Mouse (Mus musculus) kidney, adult 18-20 months (tissue): ENCODE data around the gene Itpkb.

ENCODE experiments used
- DNase-seq: peaks from one replicate; pipeline ENCODE4 v3.0.0; 2021

Gene Itpkb

GRCm38 (mm10) chr1:180330145-180330706 lies at the start of gene Itpkb:
TSS of gene Itpkb (plus strand) at chr1:180330485.
- DNase-seq: no peak

GRCm38 (mm10) chr1:180282581-180282980 lies 47.7 kb upstream of the Itpkb start:
- DNase-seq: no peak

- peak; percentile 55 for DNase-seq
These were observed 46.2 kb upstream of the Itpkb start for GRCm38 (mm10) chr1:180283813-180284768.

- DNase-seq: peak; percentile 34
These were observed 44.0 kb upstream of the Itpkb start for GRCm38 (mm10) chr1:180286081-180286831.

- DNase-seq: no peak
These were observed 42.1 kb upstream of the Itpkb start for GRCm38 (mm10) chr1:180288227-180288626.

- DNase-seq: no peak
These were observed 41.3 kb upstream of the Itpkb start for GRCm38 (mm10) chr1:180288872-180289468.

GRCm38 (mm10) chr1:180289788-180290187 lies 40.5 kb upstream of the Itpkb start:
- DNase-seq: no peak

- DNase-seq: no peak
These were observed 39.9 kb upstream of the Itpkb start for GRCm38 (mm10) chr1:180290358-180290757.

GRCm38 (mm10) chr1:180296088-180296487 lies 34.2 kb upstream of the Itpkb start:
- no peak for DNase-seq

- DNase-seq: no peak
These were observed 30.6 kb upstream of the Itpkb start for GRCm38 (mm10) chr1:180299697-180300096.

- DNase-seq: no peak
These were observed 30.0 kb upstream of the Itpkb start for GRCm38 (mm10) chr1:180300292-180300691.

GRCm38 (mm10) chr1:180300997-180301396 lies 29.3 kb upstream of the Itpkb start:
- no peak for DNase-seq

GRCm38 (mm10) chr1:180302253-180303120 lies 27.8 kb upstream of the Itpkb start:
- DNase-seq: no peak

GRCm38 (mm10) chr1:180303600-180303999 lies 26.7 kb upstream of the Itpkb start:
- DNase-seq: no peak

- DNase-seq: no peak
These were observed 23.4 kb upstream of the Itpkb start for GRCm38 (mm10) chr1:180306889-180307288.

- DNase-seq: no peak
These were observed 22.6 kb upstream of the Itpkb start for GRCm38 (mm10) chr1:180307661-180308060.

GRCm38 (mm10) chr1:180308897-180309296 lies 21.4 kb upstream of the Itpkb start:
- DNase-seq: no peak

- DNase-seq: no peak
These were observed 18.0 kb upstream of the Itpkb start for GRCm38 (mm10) chr1:180312286-180312685.

GRCm38 (mm10) chr1:180312792-180313311 lies 17.4 kb upstream of the Itpkb start:
- no peak for DNase-seq

- peak; percentile 62 for DNase-seq
These were observed 16.5 kb upstream of the Itpkb start for GRCm38 (mm10) chr1:180313517-180314440.

GRCm38 (mm10) chr1:180314641-180315040 lies 15.6 kb upstream of the Itpkb start:
- no peak for DNase-seq
